Mouse (Mus musculus) erythroblast, adult 5-6 weeks (primary cell): ENCODE data around the gene Fam20a. TPM values are rescaled to one million over a fixed set of nuclear protein-coding genes. Genes with fewer than 3 reads are reported as not detected.

ENCODE experiments used
- ATAC-seq: replicated peaks from 2 replicates; pipeline ENCODE4 v1.8.0; 2016; ENCODE audit warnings: moderate number of reproducible peaks, mild to moderate bottlenecking, moderate TSS enrichment, inconsistent platforms; ENCODE audit not compliant: poor library complexity, low FRiP score, severe bottlenecking
- total RNA-seq, 2 experiments: library from RNA; stranded (forward) in 1 of 2; stranded (reverse) in 1 of 2; fragments of 150-400 nt in 1 of 2; fragments of 200-764, 138-1000 nt in 1 of 2; gene quantifications; 2 replicates each; pipeline versions ENCODE4 v1.2.3 to v1.2.4; 2015 to 2017; ENCODE audit warnings: low replicate concordance in 2 of 2

Gene Fam20a
- total RNA-seq, 2 experiments from 2014 or later = not detected

GRCm38 (mm10) chr11:109621183-109621582 lies 100.9 kb downstream of the Fam20a start:
- peak; percentile 76 for ATAC-seq

- no peak for ATAC-seq
Observed at GRCm38 (mm10) chr11:109620356-109620755, 101.7 kb downstream of the Fam20a start.

Other genes starting within 250 kb of the Fam20a start
- gene Arsg, start 248.9 kb downstream of the Fam20a start, total RNA-seq (2015; ENCODE audit: low replicate concordance) = 2.3 and 3.1 TPM in 2 replicates
- 1.7 and 7.7 TPM in 2 replicates for gene Arsg, start 248.9 kb downstream of the Fam20a start, total RNA-seq (2017; ENCODE audit: low replicate concordance)
- 98.4 and 101 TPM in 2 replicates for gene Slc16a6, start 248.7 kb downstream of the Fam20a start, total RNA-seq (2015; ENCODE audit: low replicate concordance)
- 65.1 and 113 TPM in 2 replicates for gene Slc16a6, start 248.7 kb downstream of the Fam20a start, total RNA-seq (2017; ENCODE audit: low replicate concordance)
- 20.1 and 24.0 TPM in 2 replicates for gene Wipi1, start 110.3 kb downstream of the Fam20a start, total RNA-seq (2015; ENCODE audit: low replicate concordance)
- gene Wipi1, start 110.3 kb downstream of the Fam20a start, total RNA-seq (2017; ENCODE audit: low replicate concordance) = 21.0 and 25.6 TPM in 2 replicates
- gene Prkar1a, start 72.9 kb downstream of the Fam20a start, total RNA-seq (2015; ENCODE audit: low replicate concordance) = 30.0 and 33.6 TPM in 2 replicates
- 20.4 and 23.6 TPM in 2 replicates for gene Prkar1a, start 72.9 kb downstream of the Fam20a start, total RNA-seq (2017; ENCODE audit: low replicate concordance)
- gene 1700012B07Rik, start 105.8 kb upstream of the Fam20a start, total RNA-seq (2015; ENCODE audit: low replicate concordance) = not detected in 2 replicates
- gene 1700012B07Rik, start 105.8 kb upstream of the Fam20a start, total RNA-seq (2017; ENCODE audit: low replicate concordance) = not detected in 2 replicates